Mouse (Mus musculus) cerebellum, adult 11-12 months (tissue): ENCODE measurements at regions not wholly inside any gene's neighbourhood (a gene's known extent, or its start where the extent isn't known, plus 50 kb on each side); places are given as distances from the start of the nearest gene placed in this dataset.

Experiments used
- DNase-seq: peaks from one replicate; pipeline ENCODE4 v3.0.0; 2022

GRCm38 (mm10) chr7:117875241-117875640, 240.7 kb downstream of the Rps15a start:
- no peak for DNase-seq

- no peak for DNase-seq
Measured at GRCm38 (mm10) chr7:117859419-117859818, 256.6 kb downstream of the Rps15a start.

GRCm38 (mm10) chr7:117855955-117856354, 260.0 kb downstream of the Rps15a start:
- no peak for DNase-seq

- DNase-seq, result no peak
Measured at GRCm38 (mm10) chr7:117853716-117854115, 262.3 kb downstream of the Rps15a start.

GRCm38 (mm10) chr7:117852866-117853265, 263.1 kb downstream of the Rps15a start:
- no peak for DNase-seq

- DNase-seq, result no peak
Measured at GRCm38 (mm10) chr7:117850822-117851221, 265.2 kb downstream of the Rps15a start.

GRCm38 (mm10) chr7:117846041-117846440, 269.9 kb downstream of the Rps15a start:
- no peak for DNase-seq

- peak; percentile 2 for DNase-seq
Measured at GRCm38 (mm10) chr7:117842780-117843179, 273.2 kb downstream of the Rps15a start.

GRCm38 (mm10) chr7:117795035-117795434, 321.0 kb downstream of the Rps15a start:
- no peak for DNase-seq

GRCm38 (mm10) chr7:117793991-117794390, 322.0 kb downstream of the Rps15a start:
- DNase-seq, result no peak

GRCm38 (mm10) chr7:117792456-117792855, 323.5 kb downstream of the Rps15a start:
- no peak for DNase-seq

- DNase-seq, result no peak
Measured at GRCm38 (mm10) chr7:117778996-117779395, 337.0 kb downstream of the Rps15a start.

GRCm38 (mm10) chr7:117777921-117778320, 338.1 kb downstream of the Rps15a start:
- DNase-seq, result no peak

- no peak for DNase-seq
Measured at GRCm38 (mm10) chr7:117771836-117772235, 344.2 kb downstream of the Rps15a start.

- DNase-seq, result no peak
Measured at GRCm38 (mm10) chr7:117759506-117759905, 356.5 kb downstream of the Rps15a start.

- no peak for DNase-seq
Measured at GRCm38 (mm10) chr7:117757033-117757432, 359.0 kb downstream of the Rps15a start.

- no peak for DNase-seq
Measured at GRCm38 (mm10) chr7:117755830-117756229, 360.2 kb downstream of the Rps15a start.

- peak; percentile 14 for DNase-seq
Measured at GRCm38 (mm10) chr7:117753296-117753695, 362.7 kb downstream of the Rps15a start.

GRCm38 (mm10) chr7:117752302-117753185, 363.4 kb downstream of the Rps15a start:
- DNase-seq, result no peak

GRCm38 (mm10) chr7:117747991-117748390, 367.2 kb downstream of the Xylt1 start:
- DNase-seq, result no peak

GRCm38 (mm10) chr7:117746393-117746792, 365.6 kb downstream of the Xylt1 start:
- DNase-seq, result no peak

GRCm38 (mm10) chr7:117739706-117740105, 358.9 kb downstream of the Xylt1 start:
- no peak for DNase-seq

- no peak for DNase-seq
Measured at GRCm38 (mm10) chr7:117735699-117736020, 354.9 kb downstream of the Xylt1 start.

- DNase-seq, result no peak
Measured at GRCm38 (mm10) chr7:117734994-117735698, 354.4 kb downstream of the Xylt1 start.
